Mouse (Mus musculus): ENCODE data around the gene Tmem26.
A peak's percentile ranks its signal among the peaks of the same experiment; 100 is the strongest.

Tmem26 gene

DNA sequence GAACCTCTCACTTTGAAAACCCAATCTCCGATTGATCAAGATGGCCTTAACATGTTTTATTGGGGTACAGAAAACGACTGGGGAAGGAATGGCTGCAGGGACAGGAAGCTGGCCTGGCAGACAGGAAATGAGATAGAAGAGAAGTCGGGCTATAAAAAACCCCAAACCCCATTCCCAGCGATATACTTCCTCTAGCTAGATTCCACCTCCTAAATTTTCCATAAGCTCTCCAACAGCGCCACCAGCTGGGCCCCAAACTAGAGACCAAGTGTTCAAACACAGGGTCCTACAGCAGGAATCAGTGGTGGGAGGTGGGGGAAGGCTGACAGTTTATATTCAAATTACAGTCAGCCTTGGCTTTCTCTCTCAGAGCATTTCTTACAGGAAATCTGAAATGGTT is 35.8 kb downstream of the Tmem26 start:
- peak; percentile 51 for DNase-seq

GRCm38 (mm10) chr10:68759789-68760188 is 36.3 kb downstream of the Tmem26 start:
- DNase-seq = no peak

DNA sequence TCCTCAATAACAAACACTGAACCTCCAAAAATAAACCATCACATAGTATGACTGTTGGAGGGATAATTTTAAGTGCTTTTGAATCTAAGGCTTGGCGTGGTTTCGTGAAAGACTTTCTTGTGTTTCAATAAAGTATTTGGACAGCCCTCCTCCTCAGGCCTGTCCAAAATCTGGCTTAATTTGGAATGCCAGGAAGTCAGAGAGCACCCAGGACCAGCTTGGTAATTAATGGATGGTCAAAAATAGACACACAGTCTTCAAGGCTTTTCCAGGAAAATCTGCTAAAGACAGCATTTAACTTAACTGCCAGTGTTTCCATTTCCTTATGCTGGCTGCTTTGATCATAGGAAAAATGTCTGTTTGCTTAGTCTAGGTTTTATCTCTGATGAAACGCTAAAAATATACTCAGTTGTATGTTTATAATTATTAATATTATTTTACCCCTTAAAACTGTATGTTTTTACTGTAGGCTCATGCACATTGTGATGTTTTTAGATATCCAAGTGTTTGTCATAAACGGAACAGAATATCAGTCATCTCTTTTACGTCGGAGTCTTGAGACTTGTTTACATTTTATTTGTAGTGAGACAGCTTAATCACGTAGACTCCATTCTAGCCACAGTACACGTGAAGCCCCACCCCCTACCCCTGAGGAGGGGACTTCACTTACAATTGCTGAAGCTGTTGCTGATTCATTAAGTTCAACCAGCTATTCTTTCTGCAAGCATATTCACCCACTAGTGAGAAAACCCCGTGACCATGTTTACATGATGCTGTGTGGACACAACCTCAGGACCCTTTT is 57.8 kb downstream of the Tmem26 start:
- no peak for DNase-seq

DNA sequence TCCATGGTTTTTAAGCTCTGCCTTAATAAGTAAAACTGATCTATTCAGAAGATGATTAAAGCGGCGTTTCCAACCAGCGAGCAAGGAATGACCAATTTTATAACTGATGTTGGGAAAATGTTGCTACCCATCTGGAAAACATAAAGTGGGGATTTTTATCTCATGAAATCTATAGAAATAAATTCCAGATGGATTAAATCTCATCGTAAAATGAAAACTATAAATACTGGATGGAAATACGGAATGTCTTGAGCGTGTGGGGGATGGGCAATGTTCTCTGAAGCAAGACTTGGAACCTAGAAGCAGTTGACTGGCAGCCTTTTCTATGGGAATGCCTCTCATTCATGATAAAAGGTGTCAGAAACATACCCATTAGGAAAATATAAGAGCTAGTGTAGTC is 59.3 kb downstream of the Tmem26 start:
- no peak for DNase-seq

DNA sequence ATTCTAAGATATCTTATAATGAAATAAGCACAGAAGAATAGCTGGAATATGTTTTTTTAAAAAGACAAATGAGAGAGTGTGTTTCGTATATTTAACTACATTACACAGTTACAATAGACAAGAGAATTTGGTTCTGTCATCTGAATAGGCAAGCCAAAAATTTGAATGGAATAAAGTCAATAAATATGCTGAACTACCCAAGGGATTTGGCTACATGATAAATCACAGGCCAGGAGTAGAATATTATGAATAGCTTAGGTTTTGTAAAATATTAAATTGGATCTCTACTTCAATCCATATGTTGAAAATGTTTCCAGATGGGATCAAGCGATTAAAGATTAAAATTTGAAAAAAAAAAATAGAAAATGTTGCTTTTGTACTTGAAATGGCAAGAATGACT is 60.4 kb downstream of the Tmem26 start:
- DNase-seq = no peak

GRCm38 (mm10) chr10:68784463-68784862 is 61.0 kb downstream of the Tmem26 start:
- DNase-seq = no peak

DNA sequence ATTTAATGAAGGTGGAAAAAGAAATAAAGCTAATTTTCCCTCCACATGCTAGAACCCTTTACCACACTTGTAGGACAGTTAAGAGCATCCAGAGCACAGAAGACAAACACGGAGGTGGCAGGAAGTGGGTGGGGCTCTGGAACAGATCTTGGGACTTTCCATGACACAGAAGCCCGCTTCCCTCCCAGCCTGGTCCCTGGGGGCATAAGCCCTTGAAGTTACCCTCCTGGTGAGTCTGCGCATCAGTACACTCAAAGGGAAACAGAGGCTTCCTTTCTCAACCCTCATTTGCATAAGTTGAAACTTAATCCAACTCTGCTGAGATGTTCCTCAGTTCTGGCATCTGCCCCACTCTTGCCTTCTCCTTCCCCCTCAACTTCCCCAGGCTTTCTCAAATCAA is 72.0 kb downstream of the Tmem26 start:
- DNase-seq = peak; percentile 49

DNA sequence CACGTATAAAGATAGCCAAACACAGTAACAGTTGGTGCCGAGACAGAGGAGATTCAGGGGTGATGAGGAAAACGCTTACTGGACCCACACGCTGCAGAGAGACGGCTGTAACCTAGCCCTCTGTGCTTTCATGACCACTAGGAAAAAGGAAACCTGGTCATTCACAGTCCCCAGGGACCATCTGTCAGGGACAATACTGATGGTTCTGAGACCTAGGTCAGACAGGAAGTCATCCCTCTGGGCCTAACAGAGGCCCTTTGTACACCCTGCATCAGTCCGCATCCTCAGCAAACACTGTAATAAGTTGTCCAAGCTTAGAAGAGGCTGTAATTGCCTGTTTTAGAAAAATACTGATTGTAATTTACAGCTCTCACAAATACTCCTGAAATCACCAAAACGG is 76.4 kb downstream of the Tmem26 start:
- DNase-seq = peak; percentile 44

DNA sequence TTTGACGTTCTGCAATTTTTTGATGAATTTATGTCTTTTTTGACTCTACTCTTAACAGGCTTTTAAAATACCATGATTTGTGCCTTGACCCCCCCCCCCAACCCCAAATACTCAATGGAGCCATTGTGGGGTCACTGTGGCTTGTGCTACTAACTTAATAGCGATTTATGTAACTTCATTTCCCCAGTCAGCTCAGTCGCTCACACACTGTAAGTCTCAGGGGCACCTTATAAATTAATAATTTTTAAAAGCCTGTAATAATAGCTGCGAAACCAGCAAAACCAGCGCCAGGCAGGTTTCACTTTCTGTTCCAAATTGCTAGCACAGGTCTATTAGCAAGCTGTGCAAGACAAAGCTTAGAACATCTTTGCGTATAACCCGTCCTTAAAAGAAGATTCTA is 76.9 kb downstream of the Tmem26 start:
- DNase-seq = no peak

GRCm38 (mm10) chr10:68806328-68806727 is 82.9 kb downstream of the Tmem26 start:
- DNase-seq = no peak

GRCm38 (mm10) chr10:68810958-68811357 is 87.5 kb downstream of the Tmem26 start:
- DNase-seq = no peak

GRCm38 (mm10) chr10:68812699-68813098 is 89.3 kb downstream of the Tmem26 start:
- no peak for DNase-seq

- DNase-seq = no peak
Observed at GRCm38 (mm10) chr10:68817281-68817680, 93.8 kb downstream of the Tmem26 start.

- DNase-seq = no peak
Observed at GRCm38 (mm10) chr10:68818065-68818759, 94.8 kb downstream of the Tmem26 start.

DNA sequence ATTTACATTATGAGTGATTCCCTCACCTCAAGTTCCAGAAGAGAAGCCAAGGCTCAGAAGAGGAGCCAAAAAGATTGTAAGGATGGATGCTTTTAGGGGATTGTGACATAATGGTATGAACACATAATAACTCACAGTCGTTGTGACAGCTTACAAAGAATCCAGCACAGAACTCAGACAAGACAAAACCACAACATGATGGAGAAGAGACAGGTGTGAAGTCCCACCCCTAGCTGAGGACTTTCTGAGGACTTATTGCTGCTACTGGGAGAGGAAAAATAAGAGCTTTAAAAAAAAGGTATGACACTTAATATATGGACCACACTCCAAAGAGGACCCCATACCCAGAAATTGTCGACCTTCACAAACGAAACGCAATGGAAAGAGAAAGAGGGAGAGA is 101.1 kb downstream of the Tmem26 start:
- DNase-seq = no peak

All from kidney, adult 18-20 months (tissue).